Mouse (Mus musculus): Measurements from ENCODE around the gene Tcl1b4.

DNA sequence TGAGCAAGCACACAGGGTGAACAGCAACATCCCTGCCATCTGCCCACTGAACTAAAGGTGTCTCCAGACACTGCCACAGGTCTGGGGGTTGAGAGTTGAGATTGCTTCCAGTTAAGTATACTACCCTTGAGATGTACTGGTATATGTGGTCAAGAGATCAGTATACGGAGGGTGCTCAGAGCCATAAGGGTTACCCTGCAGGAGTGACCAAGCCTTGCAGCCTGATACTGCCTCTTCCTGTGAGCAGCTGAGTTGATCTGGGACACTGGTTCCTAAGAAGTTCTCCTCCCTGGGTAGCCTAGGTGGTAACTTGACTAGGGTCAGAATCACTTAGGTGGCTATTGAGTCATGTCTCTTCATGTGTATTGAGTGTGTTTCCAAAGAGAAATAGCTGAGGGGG is 6.7 kb downstream of the Tcl1b4 start:
- no peak for TF ChIP-seq CTCF (IDR thresholded peaks at IDR 0.05; ENCODE audit: low read depth, low read length)
- no peak for TF ChIP-seq POLR2A (IDR thresholded peaks at IDR 0.05; ENCODE audit: extremely low read depth, insufficient read depth, low read length)

Measured in liver, adult 2 months (tissue).